Mouse (Mus musculus) urinary bladder, adult 2 months (tissue): ENCODE data around the gene Gm37240. TPM values are rescaled to one million over a fixed set of nuclear protein-coding genes. Genes with fewer than 3 reads are reported as not detected.

Source experiments
- DNase-seq: peaks from one replicate; pipeline ENCODE4 v3.0.0; 2022; ENCODE audit warnings: low spot score
- polyA plus RNA-seq: library from polyadenylated mRNA; depleted of rRNA; stranded (reverse); fragments of >200 nt; gene quantifications from 2 replicates; pipeline ENCODE4 v1.2.3, GENCODE M21; 2012

Gene Gm37240
- polyA plus RNA-seq, 1 experiment: 1.5 TPM

GRCm38 (mm10) chr3:85133561-85133960, 753.8 kb downstream of the Gm37240 start:
- no peak for DNase-seq

DNA sequence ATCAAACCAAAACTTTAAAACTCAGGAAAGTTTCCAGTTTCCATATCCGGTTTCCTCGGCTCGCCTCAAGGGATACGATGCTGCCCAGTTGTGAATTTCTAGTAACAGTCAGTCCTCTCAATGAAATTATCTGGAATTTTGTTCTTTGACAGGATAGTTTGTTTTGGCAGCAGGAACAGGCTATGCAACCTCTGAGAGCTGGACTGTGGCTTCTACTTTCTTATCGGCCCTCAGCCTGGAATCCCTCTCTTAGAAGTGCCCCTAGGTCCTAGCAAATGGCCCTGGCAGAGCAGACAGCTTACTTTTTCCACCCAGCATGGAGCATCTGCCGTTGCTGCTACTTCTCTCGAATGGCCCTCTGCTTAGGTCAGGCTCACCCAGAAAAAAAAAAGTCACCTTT, 755.4 kb downstream of the Gm37240 start:
- no peak for DNase-seq

GRCm38 (mm10) chr3:85128546-85128945, 758.8 kb downstream of the Gm37240 start:
- no peak for DNase-seq

GRCm38 (mm10) chr3:85126970-85127369, 760.3 kb downstream of the Gm37240 start:
- no peak for DNase-seq

DNA sequence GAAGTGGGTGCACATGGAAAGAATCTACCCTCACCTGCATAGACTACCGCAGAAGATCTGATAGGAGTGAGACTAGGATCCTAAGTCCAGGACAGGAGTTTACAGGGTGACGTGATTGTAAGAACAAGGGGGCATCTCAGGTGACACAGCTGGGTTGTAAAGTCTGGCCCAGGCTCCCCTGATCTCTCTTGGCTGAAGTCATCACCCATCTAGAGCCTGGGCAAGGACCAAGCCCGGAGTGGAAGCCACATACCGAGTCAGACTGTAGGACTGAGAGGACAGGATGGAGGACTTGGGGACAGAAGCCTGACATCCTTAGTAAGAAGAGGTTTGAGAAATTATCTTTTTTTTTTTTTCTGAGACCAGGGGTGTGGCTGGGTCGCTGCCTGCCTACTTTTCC, 761.8 kb downstream of the Gm37240 start:
- DNase-seq: no peak

GRCm38 (mm10) chr3:85124924-85125323, 762.4 kb downstream of the Gm37240 start:
- no peak for DNase-seq

GRCm38 (mm10) chr3:85124410-85124809, 762.9 kb downstream of the Gm37240 start:
- no peak for DNase-seq

- DNase-seq: no peak
These were observed 769.6 kb downstream of the Gm37240 start for GRCm38 (mm10) chr3:85117702-85118101.

GRCm38 (mm10) chr3:85117014-85117413, 770.3 kb downstream of the Gm37240 start:
- DNase-seq: no peak

GRCm38 (mm10) chr3:85115959-85116543, 771.3 kb downstream of the Gm37240 start:
- DNase-seq: no peak

- no peak for DNase-seq
These were observed 773.8 kb downstream of the Gm37240 start for GRCm38 (mm10) chr3:85113565-85113964.

DNA sequence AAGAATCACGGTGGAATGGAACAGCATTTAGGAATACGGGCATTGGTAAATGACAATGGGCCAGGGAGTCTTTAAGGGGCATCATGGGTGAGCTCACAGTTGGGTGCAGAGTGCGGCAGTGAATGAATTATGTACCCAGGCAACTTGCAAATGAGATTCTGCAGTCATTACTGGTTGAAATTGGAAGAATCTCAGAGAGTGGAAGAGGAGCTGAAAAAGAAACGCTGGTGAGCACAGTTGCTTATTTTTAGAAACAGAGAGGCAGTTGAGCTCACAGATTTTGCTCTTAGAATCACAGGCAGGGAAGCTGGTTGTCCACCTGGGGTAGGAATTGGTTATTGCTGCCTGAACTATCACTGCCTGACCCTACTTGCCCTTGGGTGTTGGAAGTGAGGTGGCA, 776.6 kb downstream of the Gm37240 start:
- DNase-seq: no peak

DNA sequence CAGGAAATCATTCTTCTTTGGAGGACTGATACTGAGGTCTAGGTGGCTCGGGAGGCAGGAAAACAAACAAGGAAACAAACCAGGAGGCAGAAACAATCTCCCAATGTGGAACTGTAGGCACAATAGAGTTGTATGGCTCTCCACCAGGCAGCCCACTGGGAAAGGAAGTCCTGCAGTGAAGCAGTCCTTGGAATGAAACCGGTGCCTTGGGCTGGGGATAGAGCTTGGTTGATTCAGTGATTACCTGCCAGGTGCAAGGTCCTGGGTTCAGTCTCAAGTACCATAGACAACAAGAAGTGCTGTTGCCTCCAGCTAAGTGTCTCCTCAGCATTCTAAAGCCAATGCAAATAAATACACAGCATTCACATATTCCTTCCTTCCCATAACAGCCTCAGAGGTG, 778.1 kb downstream of the Gm37240 start:
- no peak for DNase-seq

DNA sequence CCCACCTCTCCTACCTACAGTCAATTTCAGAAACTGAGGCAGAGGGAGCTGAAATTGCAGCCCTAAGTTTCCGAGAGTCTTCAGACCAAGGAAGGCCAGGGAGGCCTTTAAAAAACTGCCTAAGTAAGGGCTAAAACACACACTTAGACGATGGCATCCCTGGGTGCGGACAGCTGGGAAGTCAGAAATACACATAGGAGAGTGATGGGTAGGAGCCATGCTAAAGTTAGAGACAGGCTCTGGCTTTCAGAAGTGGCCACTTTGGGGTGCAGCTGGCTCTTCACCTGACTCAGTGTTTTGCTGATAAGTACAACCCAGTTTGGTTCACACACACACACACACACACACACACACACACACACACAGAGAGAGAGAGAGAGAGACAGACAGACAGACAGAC, 778.9 kb downstream of the Gm37240 start:
- DNase-seq: no peak

- no peak for DNase-seq
These were observed 780.4 kb downstream of the Gm37240 start for GRCm38 (mm10) chr3:85106956-85107355.

DNA sequence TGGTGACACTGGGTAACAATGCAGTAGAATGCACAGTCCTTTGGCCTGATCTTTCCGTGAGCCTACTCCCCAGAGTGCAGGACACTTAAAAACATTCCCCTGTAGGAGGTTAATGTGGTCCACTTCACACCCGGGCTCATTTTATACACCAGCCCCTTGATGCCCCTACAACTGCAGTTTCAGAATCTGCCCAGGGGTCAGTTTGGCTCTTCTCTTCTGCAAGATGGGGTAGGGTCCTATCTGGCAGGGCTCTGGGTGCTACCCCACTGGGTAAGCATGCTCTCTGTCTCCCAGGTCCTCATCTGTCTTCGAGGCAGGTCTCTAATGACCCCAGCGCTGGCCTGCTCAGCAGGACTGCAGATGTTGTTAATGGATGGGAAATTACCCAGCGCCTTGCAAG, 783.0 kb downstream of the Gm37240 start:
- no peak for DNase-seq

DNA sequence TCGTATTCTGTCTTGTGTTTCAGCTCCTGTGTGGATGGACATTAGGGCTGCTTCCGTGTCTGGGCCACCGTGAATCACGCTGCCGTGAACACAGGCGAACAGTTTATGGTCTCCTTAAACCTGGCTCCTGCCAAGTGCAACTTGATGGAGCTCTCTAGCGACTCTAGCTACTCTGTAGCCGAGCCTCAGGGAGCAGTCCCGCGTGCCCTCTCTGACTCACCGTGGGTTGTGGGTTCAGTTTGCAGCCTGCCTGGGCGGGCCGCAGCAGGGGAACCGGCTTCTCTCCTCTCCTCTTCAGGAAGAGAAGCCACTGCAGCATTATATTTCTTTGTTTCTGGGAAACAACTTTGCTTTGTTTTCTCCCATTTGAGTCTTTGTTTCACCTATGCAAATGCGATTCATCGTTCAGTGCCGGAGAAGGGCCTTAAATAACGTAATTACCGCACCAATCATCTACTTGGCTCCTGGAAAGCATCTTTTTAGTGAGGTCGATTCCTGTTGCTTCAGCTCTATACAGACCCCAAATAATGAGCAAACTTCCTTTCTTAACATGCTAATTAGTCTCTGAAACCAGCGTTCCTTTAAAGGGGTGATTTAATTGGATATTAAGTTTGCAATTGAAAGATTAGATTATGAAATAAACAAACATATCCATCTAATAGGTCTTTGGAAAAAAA, 806.3 kb downstream of the Gm37240 start:
- no peak for DNase-seq

GRCm38 (mm10) chr3:85064113-85064512, 823.2 kb downstream of the Gm37240 start:
- no peak for DNase-seq

- no peak for DNase-seq
These were observed 827.2 kb downstream of the Gm37240 start for GRCm38 (mm10) chr3:85060153-85060552.

DNA sequence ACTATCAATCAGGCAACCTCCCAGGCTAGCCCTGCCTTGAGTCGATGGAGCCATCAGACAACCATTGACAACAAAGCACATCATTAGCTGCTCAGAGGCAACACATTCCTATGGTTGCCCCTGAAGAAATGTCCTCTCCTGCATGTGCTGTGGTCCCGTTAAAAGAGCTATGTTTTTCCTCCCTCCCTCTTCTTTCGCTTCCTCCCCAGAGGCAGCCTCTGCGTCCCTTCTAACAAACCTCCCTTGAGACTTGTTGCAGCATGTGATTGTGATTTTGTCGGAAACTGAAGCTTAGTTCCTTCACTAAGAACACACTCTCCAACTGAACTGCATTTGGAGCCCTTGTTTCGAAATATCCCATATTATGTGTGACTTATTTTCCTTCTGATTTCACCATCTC, 830.1 kb downstream of the Gm37240 start:
- DNase-seq: no peak

- DNase-seq: no peak
These were observed 833.8 kb downstream of the Gm37240 start for GRCm38 (mm10) chr3:85053526-85053925.

DNA sequence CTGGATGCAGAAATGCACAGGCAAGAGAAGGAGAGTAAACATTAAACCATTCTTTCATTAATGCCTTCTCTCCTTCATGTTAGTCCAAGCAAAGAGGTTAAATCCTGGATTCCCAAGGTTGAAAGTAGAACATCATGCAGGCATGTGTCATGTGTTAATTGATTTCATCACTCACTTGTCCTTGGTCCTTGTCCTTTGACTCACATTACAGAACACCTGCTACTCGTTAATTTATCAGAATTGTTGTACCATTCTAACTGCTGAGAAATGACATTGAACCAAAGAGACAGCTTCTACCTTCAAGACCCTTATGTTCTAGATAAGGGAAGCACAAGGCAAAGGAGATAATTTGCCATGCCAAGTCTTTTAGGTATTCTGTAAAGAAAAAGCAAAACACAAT, 835.1 kb downstream of the Gm37240 start:
- DNase-seq: no peak

DNA sequence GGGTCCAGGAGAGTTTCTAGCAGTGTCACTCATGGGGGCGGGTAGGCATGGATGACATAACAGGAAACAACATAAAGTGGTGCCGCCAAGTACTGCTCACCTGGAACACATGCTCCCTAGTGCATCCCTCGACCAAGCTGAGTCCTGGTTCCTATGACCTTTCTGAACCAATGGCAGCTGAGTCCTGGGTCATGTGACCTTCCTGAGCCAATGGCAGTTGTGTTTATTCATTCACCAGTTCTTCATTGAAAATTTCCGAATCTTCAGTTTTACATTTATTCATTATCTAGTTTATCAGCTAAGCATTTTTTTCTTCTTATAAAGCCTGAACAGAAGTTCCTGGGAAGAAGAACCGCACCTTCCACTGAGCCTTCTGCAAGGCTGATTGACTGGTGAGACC, 838.7 kb downstream of the Gm37240 start:
- no peak for DNase-seq

GRCm38 (mm10) chr3:85043679-85044218, 843.6 kb downstream of the Gm37240 start:
- no peak for DNase-seq
